Mouse (Mus musculus) urinary bladder, postnatal 0 days (tissue): ENCODE data around the gene Cyp2b10. TPM values are rescaled to one million over a fixed set of nuclear protein-coding genes. Genes with fewer than 3 reads are reported as not detected.

Experiments used
- polyA plus RNA-seq: library from polyadenylated mRNA; unstranded; fragments of >200 nt; fragmentation: Nextera tagmentation; extraction: Ambion mirVana; gene quantifications from 2 replicates; pipeline ENCODE4 v1.2.1, GENCODE M21; 2015

Cyp2b10 gene
- polyA plus RNA-seq = not detected in 2 replicates

DNA sequence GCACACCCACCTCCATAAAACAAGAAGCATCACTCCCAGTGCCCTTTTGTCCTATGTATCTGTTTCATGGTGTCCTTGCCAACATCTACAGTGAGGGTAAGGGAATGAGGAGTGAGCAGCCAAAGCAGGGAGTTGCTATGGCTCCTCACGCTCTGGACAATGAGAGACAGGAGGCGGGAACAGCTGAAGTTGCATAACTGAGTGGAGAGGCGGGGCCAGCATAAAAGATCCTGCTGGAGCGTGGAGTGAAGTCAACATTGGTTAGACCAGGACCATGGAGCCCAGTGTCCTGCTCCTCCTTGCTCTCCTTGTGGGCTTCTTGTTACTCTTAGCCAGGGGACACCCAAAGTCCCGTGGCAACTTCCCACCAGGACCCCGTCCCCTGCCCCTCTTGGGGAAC lies at the start of gene Cyp2b10:
TSS of gene Cyp2b10 (plus strand) at position 210 of the 400 bp plus-strand sequence.

Other genes starting within 250 kb of the Cyp2b10 start
- 42.6 and 55.7 TPM in 2 replicates for gene Bckdha, start 238.6 kb upstream of the Cyp2b10 start, polyA plus RNA-seq
- gene Exosc5, start 238.5 kb upstream of the Cyp2b10 start, polyA plus RNA-seq = 52.0 and 62.6 TPM in 2 replicates
- gene Tmem91, start 222.5 kb upstream of the Cyp2b10 start, polyA plus RNA-seq = 0.76 and 1.2 TPM in 2 replicates
- gene B9d2, start 216.8 kb upstream of the Cyp2b10 start, polyA plus RNA-seq = 14.7 and 19.9 TPM in 2 replicates
- 2.9 and 3.4 TPM in 2 replicates for gene Tgfb1, start 210.6 kb upstream of the Cyp2b10 start, polyA plus RNA-seq
- gene Ccdc97, start 178.5 kb upstream of the Cyp2b10 start, polyA plus RNA-seq = 12.6 and 14.4 TPM in 2 replicates
- gene Hnrnpul1, start 142.9 kb upstream of the Cyp2b10 start, polyA plus RNA-seq = 25.2 and 31.9 TPM in 2 replicates
- gene Axl, start 108.9 kb upstream of the Cyp2b10 start, polyA plus RNA-seq = 113 and 121 TPM in 2 replicates
- 10.5 and 11.8 TPM in 2 replicates for gene Cyp2s1, start 80.7 kb upstream of the Cyp2b10 start, polyA plus RNA-seq
- not detected in 2 replicates for gene Cyp2b13, start 163.9 kb downstream of the Cyp2b10 start, polyA plus RNA-seq